Mouse (Mus musculus): ENCODE measurements around the gene Nol9.

- TF ChIP-seq CTCF (conservative IDR thresholded peaks at IDR 0.05; ENCODE audit: insufficient read depth, insufficient read length, low read depth, low read length) = no peak
- no peak for TF ChIP-seq POLR2A (IDR thresholded peaks at IDR 0.05; ENCODE audit: low read depth, low read length)
Measured at GRCm38 (mm10) chr4:152100541-152100940, 61.4 kb downstream of the Nol9 start.
